Comparison of ENCODE assay signal across 8 mouse cellular contexts in the genomic region with DNA sequence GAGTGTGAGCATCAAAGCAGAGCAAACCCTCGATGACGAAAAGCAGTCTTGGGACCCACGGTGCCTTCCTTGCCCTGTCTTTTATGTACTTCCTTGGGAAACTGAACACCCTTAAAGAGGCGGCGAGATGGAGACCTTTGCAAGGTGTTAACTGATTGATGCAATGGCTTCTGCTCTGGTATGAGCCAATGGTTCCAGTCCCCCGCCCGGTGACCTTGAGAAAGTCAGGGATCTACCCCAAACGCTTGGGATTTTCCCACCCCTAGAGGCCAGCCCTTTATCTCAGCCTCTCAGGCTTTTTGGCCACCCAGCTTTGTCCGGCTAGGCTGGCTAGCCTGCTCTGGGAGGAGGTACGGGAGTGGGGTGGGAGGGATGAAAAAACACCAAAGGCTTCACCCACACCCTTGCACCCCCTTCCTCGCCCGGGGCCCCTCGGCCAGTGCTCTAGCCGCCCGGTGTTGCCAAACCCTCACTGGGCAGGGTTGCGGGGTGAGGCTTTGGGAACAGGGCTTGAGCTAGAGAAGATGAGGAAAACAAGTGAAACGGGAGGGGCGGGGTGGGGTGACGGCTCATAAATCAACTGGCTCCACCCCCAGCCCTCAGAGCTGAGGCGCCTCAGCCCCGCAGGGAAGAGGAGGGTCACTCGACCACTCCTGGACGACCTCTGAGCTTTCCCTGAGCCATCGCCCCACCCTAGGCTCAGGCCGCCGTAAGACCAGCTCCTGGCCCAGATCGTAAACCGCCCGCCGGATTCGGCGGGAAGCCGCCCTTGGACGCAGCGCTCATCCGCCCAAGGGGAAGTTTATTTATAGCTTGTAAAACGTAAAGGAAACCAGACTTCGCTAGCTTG.
DNase-seq lines count a peak whose midpoint lies in the region; ATAC-seq and TF ChIP-seq lines count a peak whose summit lies in the region.

No protein-coding gene starts in this region.

- intact Hi-C loops in heart, postnatal 25 days (cut with DNase I) = loop anchor here (2.0 to 10.0 kb wide), 7 partner anchors 73 to 371 kb away; no protein-coding TSS in a partner anchor

- H3K4me1 ChIP-seq in forebrain, embryonic 11.5 days (replicated peaks; ENCODE audit: control insufficient read depth, insufficient read depth, low read length) = peaks cover 15% of the 10 kb centered on the region; the same call in 1 of the 2 replicates
- H3K4me1 ChIP-seq in stomach, postnatal 0 days (replicated peaks; ENCODE audit: control insufficient read depth, insufficient read depth) = no peaks in the 10 kb centered on the region

- WGBS in forebrain, embryonic 11.5 days = 8% methylated on average over 30 of the region's 38 CpGs
- 8% methylated on average over 35 of the region's 38 CpGs for WGBS in large intestine, adult 2 months
- WGBS in stomach, postnatal 0 days = 11% methylated on average over 28 of the region's 38 CpGs

- H3K4me2 ChIP-seq in forebrain, embryonic 11.5 days (ENCODE audit: low read depth, low read length, severe bottlenecking) = peak overlapping the region; percentile 63
- peak overlapping the region; percentile 57 for H3K4me2 ChIP-seq in stomach, postnatal 0 days (replicated peaks; ENCODE audit: low read depth)

- peak overlapping the region; percentile 46 for H3K9ac ChIP-seq in forebrain, embryonic 11.5 days (ENCODE audit: low read length)
- H3K9ac ChIP-seq in stomach, postnatal 0 days (ENCODE audit: low read length) = peak overlapping the region; percentile 65

- no peak for ATAC-seq in forebrain, embryonic 11.5 days (replicated peaks; ENCODE audit: low FRiP score)
- ATAC-seq in stomach, postnatal 0 days (ENCODE audit: low FRiP score, low TSS enrichment) = peak; percentile 67

- H3K27ac ChIP-seq in forebrain, embryonic 11.5 days (ENCODE audit: low read depth, low read length) = peak overlapping the region; percentile 84
- H3K27ac ChIP-seq in stomach, postnatal 0 days (replicated peaks) = peak overlapping the region; percentile 63

- TF ChIP-seq CTCF in stomach, postnatal 0 days (IDR thresholded peaks at IDR 0.05; ENCODE audit: low read depth) = no peak

- peak; percentile 90 for DNase-seq in 416B (ENCODE audit: low read depth)
- DNase-seq in ZHBTc4 (ENCODE audit: low read depth, low spot score) = peak; percentile 88
- DNase-seq in forebrain, embryonic 11.5 days (ENCODE audit: low spot score) = peak; percentile 65
- peak; percentile 57 for DNase-seq in heart, postnatal 25 days (ENCODE audit: low spot score)
- DNase-seq in large intestine, adult 2 months (ENCODE audit: low read depth, low spot score) = peak; percentile 51
- DNase-seq in mesoderm, embryonic 11.5 days (ENCODE audit: low read depth, low spot score) = peak; percentile 74
- peak; percentile 64 for DNase-seq in stomach, postnatal 0 days (ENCODE audit: low spot score)
- DNase-seq in right cerebral cortex, postnatal 10 days (ENCODE audit: low spot score in 2 of 2) = no peak

- H3K36me3 ChIP-seq in forebrain, embryonic 11.5 days (ENCODE audit: control insufficient read depth, insufficient read depth, low read length) = no peaks in the 10 kb centered on the region
- H3K36me3 ChIP-seq in stomach, postnatal 0 days (ENCODE audit: control insufficient read depth, insufficient read depth, low read length) = no peaks in the 10 kb centered on the region

- TF ChIP-seq EP300 in stomach, postnatal 0 days (optimal IDR thresholded peaks at IDR 0.05) = no peak

- peak overlapping the region; percentile 27; the same call in 1 of the 2 replicates for H3K4me3 ChIP-seq in forebrain, embryonic 11.5 days (ENCODE audit: low read depth, low read length)
- H3K4me3 ChIP-seq in stomach, postnatal 0 days (ENCODE audit: low read depth, low read length) = peak overlapping the region; percentile 43

- H3K9me3 ChIP-seq in forebrain, embryonic 11.5 days (ENCODE audit: control insufficient read depth, low read length) = no peaks in the 10 kb centered on the region
- no peaks in the 10 kb centered on the region for H3K9me3 ChIP-seq in stomach, postnatal 0 days (ENCODE audit: control insufficient read depth, low read length)

- peaks cover 56% of the 10 kb centered on the region for H3K27me3 ChIP-seq in forebrain, embryonic 11.5 days (ENCODE audit: control insufficient read depth, insufficient read depth, low read length)
- H3K27me3 ChIP-seq in stomach, postnatal 0 days (ENCODE audit: control insufficient read depth, insufficient read depth, low read length) = no peaks in the 10 kb centered on the region

Comparison
In these comparisons a context has a peak if more than half of its experiments do, and no peak if none do; other contexts are left out.
1. DNase-seq: peak in 416B (single experiment), ZHBTc4 (single experiment), forebrain, embryonic 11.5 days (single experiment), heart, postnatal 25 days (single experiment), large intestine, adult 2 months (single experiment), mesoderm, embryonic 11.5 days (single experiment) and stomach, postnatal 0 days (single experiment); none in right cerebral cortex, postnatal 10 days (0 of 2).